In the genomic region with DNA sequence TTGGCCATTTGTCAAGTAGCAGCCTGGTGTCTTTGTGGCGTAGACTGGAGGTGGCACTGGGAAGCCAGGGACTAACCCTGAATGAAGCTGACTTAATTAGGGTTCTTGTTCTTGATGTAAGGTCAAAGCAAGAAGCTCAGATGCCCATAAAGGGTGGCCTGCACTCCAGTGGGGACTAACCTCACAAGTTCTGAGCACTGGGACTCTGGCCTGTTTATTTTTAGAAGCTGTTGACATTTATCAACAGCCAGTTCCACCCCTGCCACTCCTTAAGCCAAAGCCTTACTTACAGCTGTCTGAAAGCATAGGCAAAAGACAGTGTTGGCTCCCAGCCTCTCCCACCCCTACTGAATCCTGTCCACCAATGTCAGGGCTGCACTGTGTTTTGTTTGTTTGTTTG, we compare ENCODE assay signal across 17 mouse cellular contexts. TPM values are rescaled to one million over a fixed set of nuclear protein-coding genes. Genes with fewer than 3 reads are reported as not detected.
DNase-seq lines count a peak whose midpoint lies in the region; ATAC-seq and TF ChIP-seq lines count a peak whose summit lies in the region.
"Had no signal": no experiment of that assay in that cellular context is flagged by ENCODE, and none has a peak within 500 bp of the region (broad histone marks: within the 10 kb centered on the region; RNA-seq: fewer than 3 reads in every experiment).

No protein-coding gene starts in this region.

- H3K36me3 ChIP-seq in heart, embryonic 16.5 days (ENCODE audit: control insufficient read depth, insufficient read depth) = no peaks in the 10 kb centered on the region
- no peaks in the 10 kb centered on the region for H3K36me3 ChIP-seq in midbrain, postnatal 0 days (ENCODE audit: insufficient read depth, low read length)
- no peaks in the 10 kb centered on the region for H3K36me3 ChIP-seq in intestine, embryonic 16.5 days (ENCODE audit: control insufficient read depth, insufficient read depth, low read length)
- H3K36me3 ChIP-seq: limb, embryonic 15.5 days had no signal

- peak overlapping the region; percentile 18 for H3K9ac ChIP-seq in heart, embryonic 16.5 days (ENCODE audit: low read length)
- no peak overlapping the region for H3K9ac ChIP-seq in midbrain, postnatal 0 days (replicated peaks; ENCODE audit: low read length, poor library complexity, severe bottlenecking)
- no peak overlapping the region for H3K9ac ChIP-seq in intestine, embryonic 16.5 days (ENCODE audit: low read depth, low read length)
- H3K9ac ChIP-seq: limb, embryonic 15.5 days had no signal

- peaks cover 15% of the 10 kb centered on the region; the same call in 1 of the 2 replicates for H3K4me1 ChIP-seq in brown adipose tissue, adult 24 weeks (ENCODE audit: control insufficient read depth, insufficient read depth, insufficient read length, low read length)
- peaks cover 33% of the 10 kb centered on the region for H3K4me1 ChIP-seq in heart, embryonic 16.5 days (ENCODE audit: control insufficient read depth, insufficient read depth, low read length)
- H3K4me1 ChIP-seq in midbrain, postnatal 0 days (ENCODE audit: insufficient read depth, low read length) = 0 out of 2 replicates have a peak, but pooled peaks cover 3% of the 10 kb centered on the region
- H3K4me1 ChIP-seq in intestine, embryonic 16.5 days (ENCODE audit: control insufficient read depth, insufficient read depth, low read length) = peaks cover 12% of the 10 kb centered on the region

- H3K9me3 ChIP-seq in heart, embryonic 16.5 days (replicated peaks; ENCODE audit: control insufficient read depth, low read length) = no peaks in the 10 kb centered on the region
- H3K9me3 ChIP-seq in midbrain, postnatal 0 days (ENCODE audit: low read length) = no peaks in the 10 kb centered on the region
- no peaks in the 10 kb centered on the region for H3K9me3 ChIP-seq in intestine, embryonic 16.5 days (ENCODE audit: control insufficient read depth, low read length)
- H3K9me3 ChIP-seq: limb, embryonic 15.5 days had no signal

- 35% methylated on average over 1 of the region's 1 CpGs for WGBS in heart, embryonic 16.5 days
- 44% methylated on average over 1 of the region's 1 CpGs for WGBS in midbrain, postnatal 0 days
- WGBS in intestine, embryonic 16.5 days = 65% methylated on average over 1 of the region's 1 CpGs

- H3K4me3 ChIP-seq in gastrocnemius, adult 2 months = peak overlapping the region; percentile 49
- no peak overlapping the region for H3K4me3 ChIP-seq in brown adipose tissue, adult 24 weeks (ENCODE audit: insufficient read depth, low read depth, low read length)
- no peak overlapping the region for H3K4me3 ChIP-seq in heart, embryonic 16.5 days (ENCODE audit: low read length)
- H3K4me3 ChIP-seq in midbrain, postnatal 0 days (ENCODE audit: low read depth, low read length) = no peak overlapping the region
- H3K4me3 ChIP-seq in intestine, embryonic 16.5 days (ENCODE audit: low read length) = no peak overlapping the region
- H3K4me3 ChIP-seq: left cerebral cortex, adult 2 months; limb, embryonic 15.5 days had no signal

- peak; percentile 77 for ATAC-seq in heart, embryonic 16.5 days (replicated peaks; ENCODE audit: extremely low read depth, insufficient read depth, low FRiP score)
- ATAC-seq in midbrain, postnatal 0 days (ENCODE audit: low FRiP score) = no peak
- ATAC-seq in intestine, embryonic 16.5 days = no peak
- ATAC-seq: hindbrain, postnatal 0 days; Patski had no signal

- DNase-seq in gastrocnemius, adult 2 months = peak; percentile 70
- DNase-seq in gastrocnemius, postnatal 4 days (ENCODE audit: low spot score in 2 of 2) = no peak
- DNase-seq in lung, postnatal 10 days = peak; percentile 55
- DNase-seq in urinary bladder, postnatal 36 days (ENCODE audit: low spot score in 2 of 2) = no peak
- DNase-seq in midbrain, postnatal 0 days (ENCODE audit: low spot score) = no peak
- DNase-seq: adrenal gland, postnatal 14 days; cerebellum, adult 11-12 months; kidney, postnatal 10 days; spleen, adult 18-20 months had no signal

- H3K27ac ChIP-seq in gastrocnemius, adult 2 months = peak overlapping the region; percentile 97
- H3K27ac ChIP-seq in brown adipose tissue, adult 24 weeks (replicated peaks; ENCODE audit: low read depth, low read length) = peak overlapping the region; percentile 57
- peak overlapping the region; percentile 91 for H3K27ac ChIP-seq in heart, embryonic 16.5 days (ENCODE audit: low read length)
- H3K27ac ChIP-seq in midbrain, postnatal 0 days (ENCODE audit: low read depth, low read length) = no peak overlapping the region
- H3K27ac ChIP-seq in intestine, embryonic 16.5 days (ENCODE audit: low read length) = no peak overlapping the region
- H3K27ac ChIP-seq: hindbrain, postnatal 0 days; left cerebral cortex, adult 2 months; limb, embryonic 15.5 days had no signal

- H3K4me2 ChIP-seq in heart, embryonic 16.5 days (ENCODE audit: low read depth, low read length) = peak overlapping the region; percentile 33
- no peak overlapping the region for H3K4me2 ChIP-seq in midbrain, postnatal 0 days (ENCODE audit: low read depth, low read length, poor library complexity, severe bottlenecking)
- no peak overlapping the region for H3K4me2 ChIP-seq in intestine, embryonic 16.5 days (ENCODE audit: low read depth, low read length)
- H3K4me2 ChIP-seq: limb, embryonic 15.5 days had no signal

- no peak for TF ChIP-seq CTCF in gastrocnemius, adult 2 months (IDR thresholded peaks at IDR 0.05)
- TF ChIP-seq CTCF in midbrain, postnatal 0 days (IDR thresholded peaks at IDR 0.05) = no peak

- intact Hi-C loops in gastrocnemius, adult 2 months (cut with DNase I) = loop anchor here (1.0 to 5.0 kb wide), 4 partner anchors 44 to 105 kb away; partner anchors contain the start of genes Cul4a, Lamp1 and Pcid2

- H3K27me3 ChIP-seq in heart, embryonic 16.5 days (ENCODE audit: control insufficient read depth, insufficient read depth, low read length) = no peaks in the 10 kb centered on the region
- no peaks in the 10 kb centered on the region for H3K27me3 ChIP-seq in midbrain, postnatal 0 days (ENCODE audit: insufficient read depth, low read length)
- no peaks in the 10 kb centered on the region for H3K27me3 ChIP-seq in intestine, embryonic 16.5 days (replicated peaks; ENCODE audit: control insufficient read depth, insufficient read depth, low read length)
- H3K27me3 ChIP-seq: limb, embryonic 15.5 days; Patski had no signal

RNA-seq across cellular contexts. Expression of gene Grtp1, which starts 9.3 kb away (rescaled TPM):
- total RNA-seq in gastrocnemius, adult 2 months (2021) = 10 to 100 TPM in 1 of 2 experiments, 1 to 10 TPM in 1; 9.7 to 20.6 TPM
- total RNA-seq in gastrocnemius, postnatal 4 days (2021) = 10 to 100 TPM in 1 of 2 experiments, 1 to 10 TPM in 1; 8.2 to 10.6 TPM
- polyA plus RNA-seq in brown adipose tissue, adult 24 weeks (2012; ENCODE audit: insufficient read depth, insufficient read length, missing spikeins) = 33.7 and 45.2 TPM in 2 replicates
- polyA plus RNA-seq in heart, embryonic 16.5 days (2015; fragmentation: Nextera tagmentation; extraction: Ambion mirVana) = 11.0 and 12.2 TPM in 2 replicates
- 7.9 and 10.1 TPM in 2 replicates for total RNA-seq in midbrain, postnatal 0 days (2014; rRNA removed)
- polyA plus RNA-seq in midbrain, postnatal 0 days (2015; fragmentation: Nextera tagmentation; extraction: Ambion mirVana) = 18.9 and 19.9 TPM in 2 replicates
- 71.7 and 75.3 TPM in 2 replicates for polyA plus RNA-seq in intestine, embryonic 16.5 days (2015; fragmentation: Nextera tagmentation; extraction: Ambion mirVana)

RNA-seq across cellular contexts. Expression of gene Adprhl1, which starts 44.2 kb away (rescaled TPM):
- 100 to 1,000 TPM in 1 of 2 experiments, 10 to 100 TPM in 1; 44.7 to 101 TPM for total RNA-seq in gastrocnemius, adult 2 months (2021)
- 10 to 100 TPM; 78.0 to 80.2 TPM for total RNA-seq in gastrocnemius, postnatal 4 days (2021)
- polyA plus RNA-seq in brown adipose tissue, adult 24 weeks (2012; ENCODE audit: insufficient read depth, insufficient read length, missing spikeins) = 15.6 and 22.8 TPM in 2 replicates
- polyA plus RNA-seq in heart, embryonic 16.5 days (2015; fragmentation: Nextera tagmentation; extraction: Ambion mirVana) = 250 and 252 TPM in 2 replicates
- total RNA-seq in midbrain, postnatal 0 days (2014; rRNA removed) = 0.09 and 0.16 TPM in 2 replicates
- 0.28 and 0.41 TPM in 2 replicates for polyA plus RNA-seq in midbrain, postnatal 0 days (2015; fragmentation: Nextera tagmentation; extraction: Ambion mirVana)
- polyA plus RNA-seq in intestine, embryonic 16.5 days (2015; fragmentation: Nextera tagmentation; extraction: Ambion mirVana) = 0.29 and 0.40 TPM in 2 replicates
- total RNA-seq: hindbrain, postnatal 0 days; monocyte, adult 5-6 weeks had no signal

RNA-seq across cellular contexts. Expression of gene Lamp1, which starts 50.8 kb away (rescaled TPM):
- total RNA-seq in gastrocnemius, adult 2 months (2021) = 100 to 1,000 TPM; 378 to 400 TPM
- total RNA-seq in gastrocnemius, postnatal 4 days (2021) = 100 to 1,000 TPM; 265 to 276 TPM
- 398 and 413 TPM in 2 replicates for polyA plus RNA-seq in brown adipose tissue, adult 24 weeks (2012; ENCODE audit: insufficient read depth, insufficient read length, missing spikeins)
- polyA plus RNA-seq in heart, embryonic 16.5 days (2015; fragmentation: Nextera tagmentation; extraction: Ambion mirVana) = 317 and 318 TPM in 2 replicates
- total RNA-seq in midbrain, postnatal 0 days (2014; rRNA removed) = 273 and 322 TPM in 2 replicates
- polyA plus RNA-seq in midbrain, postnatal 0 days (2015; fragmentation: Nextera tagmentation; extraction: Ambion mirVana) = 358 and 371 TPM in 2 replicates
- polyA plus RNA-seq in intestine, embryonic 16.5 days (2015; fragmentation: Nextera tagmentation; extraction: Ambion mirVana) = 256 and 550 TPM in 2 replicates

Comparison
In these comparisons a context has a peak if more than half of its experiments do, and no peak if none do; other contexts are left out.
1. DNase-seq: peak in gastrocnemius, adult 2 months (single experiment) and lung, postnatal 10 days (single experiment); none in gastrocnemius, postnatal 4 days (0 of 2), urinary bladder, postnatal 36 days (0 of 2) and midbrain, postnatal 0 days (single experiment).
2. H3K27ac ChIP-seq: peak in gastrocnemius, adult 2 months (single experiment), brown adipose tissue, adult 24 weeks (single experiment) and heart, embryonic 16.5 days (single experiment); none in midbrain, postnatal 0 days (single experiment) and intestine, embryonic 16.5 days (single experiment).
3. RNA of gene Adprhl1, which starts 44.2 kb away (polyA plus RNA-seq): 250 to 252 TPM in heart, embryonic 16.5 days and 15.6 to 22.8 TPM in brown adipose tissue, adult 24 weeks; 0.28 to 0.41 TPM in midbrain, postnatal 0 days and 0.29 to 0.40 TPM in intestine, embryonic 16.5 days; every median in the first group is over 10 times any median in the second.